Mouse (Mus musculus) myocyte (in vitro differentiated cells): Measurements from ENCODE around the gene Golph3l. TPM values are rescaled to one million over a fixed set of nuclear protein-coding genes. Genes with fewer than 3 reads are reported as not detected.

ENCODE experiments used
- H3K27me3 ChIP-seq: one replicate; pipeline ENCODE4 v1.6.1; 2011; ENCODE audit not compliant: control insufficient read depth, insufficient read depth, insufficient read length
- H3K36me3 ChIP-seq: one replicate; pipeline ENCODE4 v1.6.1; 2011; ENCODE audit not compliant: control insufficient read depth, insufficient read depth
- H3K4me2 ChIP-seq: one replicate; pipeline ENCODE4 v1.6.1; 2011; ENCODE audit warnings: low read depth, control low read depth
- H3K4me3 ChIP-seq: one replicate; pipeline ENCODE4 v1.5.1; 2011; ENCODE audit warnings: mild to moderate bottlenecking, control low read depth, moderate library complexity
- H3K79me2 ChIP-seq: one replicate; pipeline ENCODE4 v1.6.1; 2011; ENCODE audit not compliant: control insufficient read depth, insufficient read depth
- H3ac ChIP-seq: one replicate; pipeline ENCODE4 v1.6.1; 2011; ENCODE audit not compliant: control insufficient read depth, insufficient read length
- CEBPB ChIP-seq: IDR thresholded peaks from 2 replicates; pipeline ENCODE4 v1.6.1; 2011; ENCODE audit warnings: mild to moderate bottlenecking, moderate library complexity; ENCODE audit not compliant: poor library complexity, insufficient read depth, severe bottlenecking
- E2F4 ChIP-seq: IDR thresholded peaks from one replicate; pipeline ENCODE4 v1.6.1; 2011; ENCODE audit warnings: mild to moderate bottlenecking, control low read depth, moderate library complexity; ENCODE audit not compliant: insufficient read depth
- MAX ChIP-seq: IDR thresholded peaks from one replicate; pipeline ENCODE4 v1.6.1; 2011; ENCODE audit warnings: low read depth, mild to moderate bottlenecking, control low read depth
- MYOD1 ChIP-seq, 3 experiments: IDR thresholded peaks; one replicate each; pipeline ENCODE4 v1.6.1; 2011; ENCODE audit warnings: control low read depth in 2 of 3, low read depth in 2 of 3, mild to moderate bottlenecking in 2 of 3, moderate library complexity in 1 of 3; ENCODE audit not compliant: insufficient read length in 2 of 3, control insufficient read depth in 1 of 3
- MYOG ChIP-seq, 3 experiments: IDR thresholded peaks; one replicate each; pipeline ENCODE4 v1.6.1; 2011; ENCODE audit warnings: control low read depth in 2 of 3, low read depth in 2 of 3, mild to moderate bottlenecking in 2 of 3; ENCODE audit not compliant: insufficient read length in 2 of 3, control insufficient read depth in 1 of 3, insufficient read depth in 1 of 3
- POLR2A ChIP-seq: IDR thresholded peaks from one replicate; pipeline ENCODE4 v1.6.1; 2011; ENCODE audit warnings: low read depth, mild to moderate bottlenecking, control low read depth, moderate library complexity; ENCODE audit not compliant: insufficient read length
- POLR2AphosphoS2 ChIP-seq: IDR thresholded peaks from one replicate; pipeline ENCODE4 v1.6.1; 2011; ENCODE audit warnings: low read depth, control low read depth; ENCODE audit not compliant: insufficient read length
- REST ChIP-seq: IDR thresholded peaks from one replicate; pipeline ENCODE4 v1.6.1; 2011; ENCODE audit warnings: mild to moderate bottlenecking, control low read depth, moderate library complexity; ENCODE audit not compliant: insufficient read depth, insufficient read length
- SRF ChIP-seq: IDR thresholded peaks from one replicate; pipeline ENCODE4 v1.6.1; 2011; ENCODE audit warnings: low read depth; ENCODE audit not compliant: control insufficient read depth, insufficient read length
- TCF12 ChIP-seq: IDR thresholded peaks from one replicate; pipeline ENCODE4 v1.6.1; 2011; ENCODE audit warnings: mild to moderate bottlenecking, control low read depth; ENCODE audit not compliant: poor library complexity, insufficient read depth, severe bottlenecking
- TCF3 ChIP-seq: IDR thresholded peaks from one replicate; pipeline ENCODE4 v1.6.1; 2011; ENCODE audit warnings: low read depth, control low read depth; ENCODE audit not compliant: insufficient read length
- USF1 ChIP-seq: IDR thresholded peaks from one replicate; pipeline ENCODE4 v1.6.1; 2011; ENCODE audit warnings: low read depth, mild to moderate bottlenecking, control low read depth, moderate library complexity
- polyA plus RNA-seq: library from polyadenylated mRNA; unstranded; fragments of >200 nt; fragmentation: generic; extraction: Trizol; gene quantifications from one replicate; pipeline ENCODE4 v1.2.1, GENCODE M21; 2012; ENCODE audit warnings: missing spikeins

The Golph3l gene
- polyA plus RNA-seq, 1 experiment, result 4.4 TPM

DNA sequence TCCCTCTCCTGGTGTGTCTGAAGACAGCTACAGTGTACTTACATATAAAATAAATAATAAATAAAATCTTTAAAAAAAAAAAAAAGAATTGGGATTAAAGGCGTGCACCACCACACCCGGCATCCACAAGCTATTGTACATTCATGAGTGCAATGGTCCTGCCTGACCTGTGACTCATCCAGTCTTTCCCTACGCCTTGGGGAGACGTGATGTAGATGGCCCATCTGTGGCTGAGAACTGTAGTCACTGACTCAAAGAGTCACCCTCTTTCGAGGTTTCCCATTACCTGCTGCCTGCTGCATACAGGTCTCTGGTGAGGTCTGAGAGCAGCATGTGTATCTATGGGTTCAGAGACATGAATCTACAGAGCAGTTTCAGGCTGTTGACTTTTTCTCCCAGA, 59.3 kb downstream of the Golph3l start:
- no peak for TF ChIP-seq MYOD1 (IDR thresholded peaks at IDR 0.05; ENCODE audit: control insufficient read depth in 1 of 3, insufficient read length in 2 of 3, low read depth in 2 of 3)
- no peak for TF ChIP-seq MAX
- TF ChIP-seq TCF3, result no peak
- no peak for TF ChIP-seq CEBPB
- TF ChIP-seq E2F4, result no peak
- TF ChIP-seq TCF12, result no peak
- TF ChIP-seq USF1, result no peak
- no peak for TF ChIP-seq REST
- no peak for TF ChIP-seq SRF
- TF ChIP-seq POLR2A, result no peak
- Histone ChIP-seq H3K4me3 (no peak overlapping the region), H3K36me3 (no peaks in the 10 kb centered on the region), H3K27me3 (no peaks in the 10 kb centered on the region), H3ac (no peak overlapping the region), H3K79me2 (no peaks in the 10 kb centered on the region), H3K4me2 (peak overlapping the region; percentile 5)

DNA sequence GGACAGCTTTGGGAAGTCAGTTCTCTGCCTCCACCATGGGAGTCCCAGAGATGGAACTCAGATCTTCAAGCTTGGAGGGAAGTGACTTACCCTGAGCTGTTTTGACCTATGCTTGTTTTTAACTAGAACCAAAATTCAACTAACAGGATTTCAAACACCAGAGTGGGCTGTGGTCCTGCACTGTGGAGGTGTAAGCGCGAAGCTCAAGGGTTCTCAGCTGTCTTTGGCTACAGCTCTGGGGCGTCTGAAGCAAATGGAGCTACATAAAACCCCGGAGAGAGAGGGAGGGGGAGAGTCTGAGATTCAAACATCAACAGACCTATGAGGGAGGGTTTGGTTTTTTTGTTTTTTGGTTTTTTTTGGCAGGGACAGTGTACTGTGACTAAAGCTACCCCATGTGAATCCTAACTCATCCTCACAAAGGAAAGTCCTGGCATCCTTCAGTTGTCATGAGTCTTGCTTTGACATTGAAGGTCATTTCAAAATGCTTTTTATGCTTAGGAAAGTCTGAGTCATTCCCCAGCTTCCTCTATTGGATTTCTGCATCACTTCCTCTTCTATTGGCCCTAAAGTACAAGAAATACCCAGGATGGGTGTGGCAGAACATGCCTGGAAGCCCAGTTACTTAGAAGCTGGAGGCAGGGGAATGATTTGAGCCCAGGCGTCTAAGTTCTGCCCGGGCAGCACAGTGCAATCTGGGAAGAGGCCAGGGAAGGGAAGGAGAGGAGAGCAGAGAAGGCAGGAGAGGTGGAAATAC, 61.7 kb downstream of the Golph3l start:
- Histone ChIP-seq H3K4me2 (peak overlapping the region; percentile 53), H3K4me3 (no peak overlapping the region), H3K27me3 (no peaks in the 10 kb centered on the region), H3K36me3 (no peaks in the 10 kb centered on the region), H3ac (no peak overlapping the region), H3K79me2 (no peaks in the 10 kb centered on the region)
- TF ChIP-seq POLR2A, result no peak
- TF ChIP-seq TCF3, result no peak
- no peak for TF ChIP-seq USF1
- no peak for TF ChIP-seq CEBPB
- no peak for TF ChIP-seq SRF
- TF ChIP-seq REST, result no peak
- TF ChIP-seq TCF12, result no peak
- TF ChIP-seq MAX, result no peak
- TF ChIP-seq MYOD1 (IDR thresholded peaks at IDR 0.05; ENCODE audit: control insufficient read depth in 1 of 3, insufficient read length in 2 of 3, low read depth in 2 of 3), result no peak
- TF ChIP-seq MYOG (IDR thresholded peaks at IDR 0.05; ENCODE audit: control insufficient read depth in 1 of 3, insufficient read depth in 1 of 3, insufficient read length in 2 of 3, low read depth in 2 of 3), result no peak
- TF ChIP-seq E2F4, result no peak
- TF ChIP-seq POLR2AphosphoS2, result no peak

DNA sequence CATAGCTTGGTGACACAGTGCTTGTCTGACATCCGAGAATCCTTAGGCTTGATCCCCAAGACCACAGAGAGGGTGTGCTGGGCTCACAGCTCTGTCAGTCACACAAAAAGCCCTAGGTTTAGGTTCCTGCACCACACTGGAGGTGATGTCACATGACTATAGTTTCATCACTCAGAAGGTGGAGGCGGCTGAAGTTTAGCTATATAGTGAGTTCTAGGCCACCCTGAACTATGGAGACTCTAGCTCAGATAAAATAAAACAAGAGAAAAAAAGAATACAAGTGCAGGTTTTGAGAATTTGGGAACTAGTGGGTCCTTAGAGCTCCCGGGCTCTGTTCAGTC, 62.3 kb downstream of the Golph3l start:
- Histone ChIP-seq H3K4me2 (peak overlapping the region; percentile 53), H3K4me3 (no peak overlapping the region), H3ac (no peak overlapping the region), H3K36me3 (no peaks in the 10 kb centered on the region), H3K27me3 (no peaks in the 10 kb centered on the region), H3K79me2 (no peaks in the 10 kb centered on the region)
- TF ChIP-seq USF1 (peak; percentile 39), POLR2A (no peak), POLR2AphosphoS2 (peak; percentile 22), SRF (no peak)

DNA sequence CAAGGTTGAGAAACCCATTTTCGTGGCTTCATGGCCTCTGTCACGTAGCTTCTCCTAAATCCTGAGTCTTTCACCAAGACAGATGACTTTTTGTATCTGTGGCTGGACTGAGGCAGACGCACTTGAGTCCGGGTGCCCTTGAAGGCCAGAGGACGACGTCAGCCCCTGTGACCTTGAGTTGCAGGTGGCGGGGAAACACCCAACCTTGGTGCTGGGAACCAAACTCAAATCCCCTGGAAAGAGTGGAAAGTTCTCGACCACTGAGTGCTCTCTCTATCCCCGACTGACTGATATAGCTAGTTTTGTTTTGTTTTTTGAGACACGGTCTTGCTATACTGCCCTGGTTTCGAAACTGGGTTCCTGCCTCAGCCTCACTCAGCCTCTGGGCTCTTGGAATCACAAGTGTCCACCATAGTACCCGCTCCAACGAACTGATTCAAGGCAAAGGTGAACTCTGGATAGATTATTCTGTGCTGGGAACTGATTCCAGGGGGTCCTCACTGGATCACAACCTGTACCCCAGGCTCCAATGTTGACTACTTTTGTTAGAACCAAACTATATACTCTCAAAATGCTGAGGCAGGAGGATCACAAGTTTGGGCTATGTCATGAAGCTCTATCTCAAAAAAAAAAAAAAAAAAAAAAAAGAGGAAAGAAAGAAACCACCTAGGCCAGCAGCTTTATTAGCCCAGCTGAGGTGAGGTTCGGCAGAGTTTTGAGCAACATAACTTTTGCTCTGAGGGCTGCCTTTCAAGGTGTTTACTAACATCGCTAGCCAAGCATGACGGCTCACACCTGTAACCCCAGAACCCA, 62.9 kb downstream of the Golph3l start:
- H3K4me2 ChIP-seq, result peak overlapping the region; percentile 53
- H3K27me3 ChIP-seq, result no peaks in the 10 kb centered on the region
- no peak overlapping the region for H3ac ChIP-seq
- TF ChIP-seq SRF (no peak), POLR2AphosphoS2 (no peak), MYOG (IDR thresholded peaks at IDR 0.05; ENCODE audit: control insufficient read depth in 1 of 3, insufficient read depth in 1 of 3, insufficient read length in 2 of 3, low read depth in 2 of 3) (no peak), MYOD1 (IDR thresholded peaks at IDR 0.05; ENCODE audit: control insufficient read depth in 1 of 3, insufficient read length in 2 of 3, low read depth in 2 of 3) (no peak), USF1 (no peak), TCF12 (no peak), E2F4 (no peak), REST (no peak), POLR2A (no peak)
- H3K36me3 ChIP-seq, result no peaks in the 10 kb centered on the region
- no peak overlapping the region for H3K4me3 ChIP-seq
- H3K79me2 ChIP-seq, result no peaks in the 10 kb centered on the region
